Mouse (Mus musculus): Measurements from ENCODE around the gene Rnh1.

DNA sequence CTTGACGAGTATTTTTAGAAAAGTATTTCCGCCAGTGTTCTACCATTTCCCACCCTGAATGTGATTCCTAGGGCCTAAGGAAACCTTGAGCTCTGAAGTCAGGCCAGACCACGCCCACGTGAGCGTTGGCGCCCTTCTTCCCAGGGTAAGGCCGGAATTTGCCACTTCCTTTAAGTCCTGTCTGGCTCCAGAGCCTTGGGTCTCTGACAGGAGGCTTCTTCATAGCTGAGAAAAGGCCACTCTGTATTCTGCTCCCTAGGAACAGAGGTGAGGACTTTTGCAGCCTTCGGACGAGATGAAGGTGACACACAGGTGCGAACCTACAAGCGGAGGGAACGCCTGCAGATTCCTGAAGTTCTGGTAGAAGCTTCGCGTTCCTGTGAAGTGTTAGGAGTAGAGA is 50.4 kb downstream of the Rnh1 start, which contains the start of gene Ptdss2:
- no peak for TF ChIP-seq CTCF (IDR thresholded peaks at IDR 0.05; ENCODE audit: borderline replicate concordance, extremely low read depth, insufficient read depth, insufficient read length)
- TF ChIP-seq POLR2A (IDR thresholded peaks at IDR 0.05; ENCODE audit: borderline replicate concordance, extremely low read depth, insufficient read depth, insufficient read length, poor library complexity, severe bottlenecking): no peak
